16 mouse cellular contexts compared by ENCODE assay signal in genomic region chr13:24102256-24102655, GRCm38 (mm10).
"Had no signal": no experiment of that assay in that cellular context is flagged by ENCODE, and none has a peak within 500 bp of the region (broad histone marks: within the 10 kb centered on the region; RNA-seq: fewer than 3 reads in every experiment).

No protein-coding gene starts in this region.

- H3K4me1 ChIP-seq: liver, embryonic 13.5 days; stomach, embryonic 15.5 days had no signal

- H3K36me3 ChIP-seq: liver, embryonic 13.5 days; midbrain, embryonic 10.5 days; midbrain, embryonic 13.5 days; neural tube, embryonic 13.5 days; stomach, embryonic 15.5 days had no signal

- H3K9ac ChIP-seq: kidney, embryonic 15.5 days; liver, embryonic 13.5 days; midbrain, embryonic 13.5 days; neural tube, embryonic 13.5 days; stomach, embryonic 15.5 days had no signal

- H3K27ac ChIP-seq: kidney, embryonic 15.5 days; liver, embryonic 13.5 days; midbrain, embryonic 10.5 days; midbrain, embryonic 13.5 days; neural tube, embryonic 13.5 days; stomach, embryonic 15.5 days had no signal

- DNase-seq: kidney, postnatal 10 days; kidney, postnatal 36 days; liver, embryonic 13.5 days; lung, adult 2 months; retina, postnatal 1 day; right cerebral cortex, postnatal 25 days; spleen, adult 18-20 months; thymus, postnatal 25 days had no signal

- H3K9me3 ChIP-seq: kidney, embryonic 15.5 days; liver, embryonic 13.5 days; megakaryocyte, embryonic 14.5 days; midbrain, embryonic 10.5 days; midbrain, embryonic 13.5 days; neural tube, embryonic 13.5 days; stomach, embryonic 15.5 days had no signal

- H3K4me2 ChIP-seq: kidney, embryonic 15.5 days; liver, embryonic 13.5 days; midbrain, embryonic 13.5 days; neural tube, embryonic 13.5 days; stomach, embryonic 15.5 days had no signal

- H3K4me3 ChIP-seq: kidney, embryonic 15.5 days; liver, embryonic 13.5 days; megakaryocyte, embryonic 14.5 days; midbrain, embryonic 10.5 days; midbrain, embryonic 13.5 days; myocyte; neural tube, embryonic 13.5 days; stomach, embryonic 15.5 days had no signal

- ATAC-seq: midbrain, embryonic 13.5 days; midbrain, embryonic 16.5 days had no signal

- H3K27me3 ChIP-seq: kidney, embryonic 15.5 days; liver, embryonic 13.5 days; megakaryocyte, embryonic 14.5 days; midbrain, embryonic 13.5 days; neural tube, embryonic 13.5 days; stomach, embryonic 15.5 days had no signal
